Mouse (Mus musculus) urinary bladder, postnatal 25 days (tissue): ENCODE results near the gene Rb1.

Source experiments
- DNase-seq: peaks from one replicate; pipeline ENCODE4 v3.0.0; 2022; ENCODE audit warnings: low spot score

The Rb1 gene

GRCm38 (mm10) chr14:73204016-73204415, 121.6 kb downstream of the Rb1 start:
- no peak for DNase-seq

DNA sequence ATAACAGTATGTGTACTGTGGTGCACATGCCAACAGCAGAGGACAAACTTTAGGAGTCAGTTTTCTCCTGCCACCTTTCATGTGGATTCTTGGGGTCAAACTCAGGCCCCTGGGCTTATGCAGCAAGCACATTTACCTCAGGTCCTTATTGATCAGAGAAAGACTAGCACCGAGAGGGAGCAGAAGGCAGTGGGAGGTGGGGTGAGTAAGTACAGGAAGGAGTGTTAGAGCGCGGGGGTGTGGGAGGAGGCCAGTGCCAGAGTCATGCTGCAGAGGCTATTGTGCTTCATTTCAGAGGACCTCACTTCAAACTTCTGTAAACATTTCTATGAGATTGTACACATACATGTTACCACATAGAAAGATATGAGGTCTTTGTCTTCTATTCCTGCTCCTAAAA, 124.2 kb downstream of the Rb1 start:
- no peak for DNase-seq

- no peak for DNase-seq
Observed at GRCm38 (mm10) chr14:73199058-73199457, 126.6 kb downstream of the Rb1 start.

DNA sequence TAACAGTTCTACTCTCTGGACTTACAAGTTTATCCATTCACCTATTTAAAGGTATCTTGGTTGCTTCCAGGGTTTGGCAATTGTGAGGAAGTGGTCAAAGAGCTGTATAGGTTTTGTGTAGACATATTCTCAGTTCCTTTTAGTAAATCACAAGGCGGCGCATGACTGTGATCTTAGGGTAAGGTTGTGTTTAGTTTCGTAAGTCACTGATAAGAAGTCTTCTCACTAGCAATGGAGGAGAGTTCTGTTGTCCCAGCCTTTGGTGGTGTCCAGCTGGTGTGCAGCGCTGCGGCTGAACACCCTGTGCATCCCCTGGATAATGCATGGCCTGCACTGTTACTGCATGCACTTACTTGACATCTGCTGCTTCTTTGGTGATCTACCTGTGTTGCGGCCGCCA, 138.7 kb downstream of the Rb1 start:
- no peak for DNase-seq

GRCm38 (mm10) chr14:73181144-73181543, 144.5 kb downstream of the Rb1 start:
- DNase-seq: no peak

- no peak for DNase-seq
Observed at GRCm38 (mm10) chr14:73180671-73181070, 145.0 kb downstream of the Rb1 start.

DNA sequence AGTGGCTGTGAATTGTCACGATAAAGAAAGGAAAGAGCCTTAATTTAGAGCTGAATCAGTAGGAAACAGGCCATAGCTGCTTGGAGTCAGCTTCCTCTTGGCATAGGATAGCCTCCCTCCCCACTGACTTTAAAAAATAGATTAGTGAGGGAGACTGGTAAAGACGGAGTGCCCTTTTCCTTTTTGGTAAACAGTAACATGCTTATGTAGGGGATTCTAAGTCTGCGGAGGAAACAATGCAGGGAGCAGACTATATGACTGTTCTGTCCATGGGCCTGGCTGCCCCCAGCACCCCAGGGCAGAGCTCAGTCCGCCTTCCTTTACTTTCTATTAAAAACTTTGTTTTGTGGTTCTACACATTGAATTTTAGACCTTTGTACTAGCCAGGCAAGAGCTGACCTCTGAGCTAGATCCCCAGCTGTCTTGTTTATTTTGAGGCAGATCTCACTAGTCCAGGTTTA, 146.4 kb downstream of the Rb1 start:
- no peak for DNase-seq

- DNase-seq: no peak
Observed at GRCm38 (mm10) chr14:73177961-73178360, 147.7 kb downstream of the Rb1 start.

GRCm38 (mm10) chr14:73176266-73176665, 149.4 kb downstream of the Rb1 start:
- no peak for DNase-seq

GRCm38 (mm10) chr14:73175814-73176213, 149.8 kb downstream of the Rb1 start:
- DNase-seq: no peak

DNA sequence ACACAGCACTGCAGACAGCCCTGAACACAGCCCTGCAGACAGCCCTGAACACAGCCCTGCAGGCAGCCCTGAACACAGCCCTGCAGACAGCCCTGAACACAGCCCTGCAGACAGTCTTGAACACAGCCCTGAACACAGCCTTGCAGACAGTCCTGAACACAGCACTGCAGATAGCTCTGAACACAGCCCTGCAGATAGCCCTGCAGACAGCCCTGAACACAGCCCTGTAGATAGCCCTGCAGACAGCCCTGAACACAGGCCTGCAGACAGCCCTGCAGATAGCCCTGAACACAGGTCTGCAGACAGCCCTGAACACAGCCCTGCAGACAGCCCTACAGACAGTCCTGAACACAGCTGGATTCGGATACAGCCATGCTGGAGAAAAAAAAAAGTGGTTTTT, 150.6 kb downstream of the Rb1 start:
- no peak for DNase-seq

- no peak for DNase-seq
Observed at GRCm38 (mm10) chr14:73174091-73174995, 151.3 kb downstream of the Rb1 start.

GRCm38 (mm10) chr14:73173662-73174061, 152.0 kb downstream of the Rb1 start:
- no peak for DNase-seq

DNA sequence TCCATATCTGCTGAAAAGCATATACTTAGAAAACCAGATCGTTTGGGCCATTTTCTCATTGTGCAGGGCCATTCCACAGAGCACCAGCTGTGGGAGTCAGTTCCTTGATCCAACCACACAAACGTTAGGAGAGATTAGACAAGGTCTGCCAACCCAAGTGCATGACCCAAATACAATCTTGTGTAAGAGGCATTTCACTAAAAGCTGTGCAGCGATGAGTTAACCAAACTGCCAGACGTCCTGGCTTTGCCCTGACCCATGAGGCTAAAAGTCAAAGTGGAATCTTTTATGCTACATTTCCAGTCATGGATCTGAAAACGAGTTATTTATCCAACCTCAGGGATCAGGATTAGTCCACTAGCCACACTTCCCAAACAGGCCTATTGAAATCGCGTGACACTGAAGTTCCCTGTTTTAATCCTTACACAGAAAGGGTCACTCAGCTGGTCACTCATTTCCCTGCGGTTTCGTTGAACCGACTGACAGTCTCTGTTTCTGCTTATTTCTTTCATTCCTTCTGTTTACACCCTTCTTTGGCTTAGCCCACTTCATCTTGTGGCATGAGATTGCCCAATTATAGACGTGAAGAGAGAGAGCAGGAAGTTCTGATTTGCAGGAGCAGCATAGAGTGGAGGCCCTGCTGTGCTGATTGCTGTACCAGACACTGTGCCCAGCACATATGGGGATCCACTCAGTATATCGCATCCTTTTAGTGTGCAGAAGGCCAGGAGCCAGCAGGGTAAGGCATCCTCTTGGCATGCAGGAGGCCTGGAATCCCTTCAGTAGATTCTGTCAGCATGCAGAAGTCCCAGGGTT, 153.2 kb downstream of the Rb1 start:
- DNase-seq: no peak

DNA sequence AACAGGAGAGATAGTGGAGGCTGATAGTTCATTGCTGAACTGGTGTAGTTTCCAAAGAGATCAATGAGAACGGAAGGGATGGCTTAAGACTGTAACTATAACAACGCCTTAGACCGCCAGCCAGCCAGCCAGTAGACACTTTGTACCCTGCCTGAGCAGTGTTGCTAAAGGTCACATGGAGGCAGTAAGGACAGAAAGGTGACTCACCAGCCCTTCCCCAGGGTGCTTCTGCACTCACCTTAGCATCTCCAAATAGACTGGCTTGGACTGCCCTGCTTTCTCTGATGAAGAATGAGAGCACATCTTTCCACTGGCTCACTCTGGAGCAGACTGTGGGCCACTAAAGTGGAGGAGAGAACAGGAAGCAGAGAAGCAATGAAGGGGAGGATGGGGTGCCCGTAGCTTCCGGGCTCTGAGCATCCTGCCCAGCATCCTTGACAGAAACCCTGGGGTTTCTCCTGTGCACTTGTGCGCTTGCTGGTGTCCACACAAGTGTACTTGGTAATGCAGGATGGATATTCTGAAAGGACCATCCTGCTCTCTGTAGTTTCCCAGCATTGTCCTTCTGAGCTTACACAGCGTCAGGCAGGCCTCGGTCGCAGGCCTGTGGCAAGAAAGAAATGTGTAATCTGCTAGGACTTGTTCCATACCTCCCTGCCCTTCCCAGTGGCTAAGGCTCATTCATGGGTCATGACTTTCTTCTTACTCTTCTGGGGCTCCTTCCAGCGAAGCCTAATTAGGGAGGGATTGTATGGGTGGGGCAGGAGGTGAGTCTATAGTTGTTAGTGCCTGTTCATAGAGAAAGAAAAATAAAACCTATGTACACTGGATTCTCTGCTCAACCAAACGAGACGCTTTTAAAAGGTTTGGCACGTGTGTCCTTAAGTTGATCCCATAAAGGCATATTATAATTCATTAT, 155.4 kb downstream of the Rb1 start:
- DNase-seq: no peak

- no peak for DNase-seq
Observed at GRCm38 (mm10) chr14:73168605-73169004, 157.0 kb downstream of the Rb1 start.

- no peak for DNase-seq
Observed at GRCm38 (mm10) chr14:73165136-73165535, 160.5 kb downstream of the Rb1 start.

DNA sequence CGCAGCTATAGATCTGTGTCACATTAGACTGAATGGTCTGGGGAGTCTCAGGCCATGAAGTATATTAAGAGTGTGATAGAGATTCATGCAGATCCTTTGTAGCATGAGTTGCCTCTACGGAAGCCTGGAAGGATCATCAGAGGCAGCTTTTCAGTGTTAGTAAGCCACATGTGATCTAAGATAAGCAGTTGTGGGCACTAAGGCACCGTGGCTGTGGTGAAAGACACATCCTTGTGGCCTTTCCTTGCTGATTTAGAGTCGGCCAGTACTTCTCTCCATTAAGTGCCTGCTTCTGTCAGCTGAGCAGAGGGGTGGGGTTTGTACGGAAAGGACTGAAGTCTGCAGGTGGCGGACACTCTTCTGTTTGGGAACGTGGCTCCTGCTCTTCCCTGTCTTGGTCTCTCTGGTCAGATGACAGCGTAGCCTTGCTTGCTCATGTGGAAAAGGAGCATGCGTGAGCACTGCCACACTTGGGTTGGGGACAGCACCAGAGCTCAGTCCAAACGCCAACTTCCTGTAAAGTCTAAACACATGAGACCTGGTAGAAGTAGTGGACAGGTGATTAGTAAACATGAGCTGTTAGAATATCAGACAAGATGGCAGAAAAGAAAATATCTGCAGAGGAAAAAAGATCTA, 162.1 kb downstream of the Rb1 start:
- DNase-seq: no peak

- DNase-seq: no peak
Observed at GRCm38 (mm10) chr14:73162192-73162800, 163.3 kb downstream of the Rb1 start.

GRCm38 (mm10) chr14:73161303-73161702, 164.3 kb downstream of the Rb1 start:
- DNase-seq: no peak

DNA sequence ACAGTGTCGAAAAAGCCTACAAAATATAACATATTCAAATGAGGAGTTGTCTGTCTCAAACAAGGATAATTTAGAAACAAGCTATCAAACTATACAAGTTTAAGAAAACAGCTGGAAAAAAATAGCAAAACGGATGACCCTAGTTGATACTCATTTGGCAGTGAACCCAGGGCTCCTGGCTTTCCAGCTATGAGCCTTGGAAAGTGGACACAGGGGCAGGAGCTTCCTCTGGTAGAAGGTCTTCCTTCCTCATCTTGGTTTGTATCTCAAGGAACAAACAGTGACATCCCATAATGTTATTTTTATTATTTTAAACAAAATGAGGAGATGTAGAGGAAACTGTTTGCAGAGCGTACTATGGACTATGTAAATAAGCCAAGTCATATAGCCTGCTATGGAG, 177.5 kb downstream of the Rb1 start:
- no peak for DNase-seq
